Mouse (Mus musculus): Measurements from ENCODE around the gene Pex7.
"Not testable (repeated sequence)": the region's sequence is repeated elsewhere in the genome, so short reads cannot be mapped to it uniquely, and the experiment has no call there.

Pex7 gene

DNA sequence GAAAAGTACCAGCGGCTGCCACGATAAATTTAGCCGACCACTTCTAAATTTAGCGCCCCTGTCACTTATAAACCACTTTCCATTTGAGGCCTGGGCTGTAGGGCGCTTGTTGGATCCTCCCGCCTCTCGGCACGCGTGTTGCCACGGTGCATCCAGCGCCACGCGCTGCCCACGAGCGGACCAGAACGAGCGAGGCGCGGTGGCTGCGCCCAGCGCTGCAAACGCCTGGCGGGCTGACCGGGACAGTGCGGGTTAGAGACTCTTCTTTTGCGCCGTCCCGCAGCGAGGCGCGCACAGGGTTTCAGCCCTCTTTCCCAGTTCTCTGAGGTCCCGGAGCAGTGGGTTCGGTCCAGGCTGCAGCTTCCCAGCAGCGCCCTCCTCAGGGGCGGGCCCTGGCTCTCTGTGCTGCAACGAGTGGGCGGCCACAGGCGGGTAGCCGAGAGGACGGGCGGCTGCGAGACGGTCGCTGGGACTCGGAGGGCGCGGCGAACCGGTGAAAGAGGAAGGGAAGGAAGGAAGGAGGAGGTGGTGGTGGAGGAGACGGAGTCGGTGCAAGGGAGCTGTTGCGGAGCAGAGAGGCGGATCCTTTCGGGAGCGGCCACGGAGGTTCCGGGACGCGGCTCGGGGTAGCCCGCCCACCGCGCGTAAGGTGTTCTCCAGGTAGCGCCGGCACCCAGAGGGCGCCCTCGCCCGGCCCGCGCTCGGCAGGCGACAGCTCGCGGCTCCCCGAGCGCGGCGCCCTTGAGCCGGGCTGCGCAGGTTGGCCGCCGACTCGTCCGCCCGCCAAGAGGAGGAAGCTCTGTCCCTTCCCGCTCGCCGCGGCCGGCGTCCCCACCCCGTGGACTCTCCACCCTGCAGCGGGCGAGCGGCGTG lies 26.3 kb upstream of the Pex7 start:
- DNase-seq (ENCODE audit: low read depth), result no peak

DNA sequence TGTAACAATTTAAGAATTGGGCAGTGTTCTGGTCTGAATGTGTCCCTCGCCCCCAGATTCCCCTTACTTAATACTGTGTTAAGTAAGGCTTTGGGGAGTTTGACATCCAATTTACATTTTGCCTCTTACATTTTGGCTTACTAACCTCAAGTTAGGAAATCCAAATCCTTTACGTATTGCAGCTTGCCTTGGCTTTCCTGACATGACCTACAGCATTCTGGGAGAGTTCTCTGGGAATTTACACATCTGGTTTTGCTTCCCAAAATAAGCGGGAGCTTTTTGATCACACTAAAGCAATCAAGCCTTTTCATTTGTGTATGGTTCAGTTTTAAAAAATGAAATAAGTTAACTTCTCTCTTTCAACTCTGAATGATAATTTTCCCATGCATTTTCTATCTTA lies 25.5 kb upstream of the Pex7 start:
- no peak for DNase-seq (ENCODE audit: low read depth)

DNA sequence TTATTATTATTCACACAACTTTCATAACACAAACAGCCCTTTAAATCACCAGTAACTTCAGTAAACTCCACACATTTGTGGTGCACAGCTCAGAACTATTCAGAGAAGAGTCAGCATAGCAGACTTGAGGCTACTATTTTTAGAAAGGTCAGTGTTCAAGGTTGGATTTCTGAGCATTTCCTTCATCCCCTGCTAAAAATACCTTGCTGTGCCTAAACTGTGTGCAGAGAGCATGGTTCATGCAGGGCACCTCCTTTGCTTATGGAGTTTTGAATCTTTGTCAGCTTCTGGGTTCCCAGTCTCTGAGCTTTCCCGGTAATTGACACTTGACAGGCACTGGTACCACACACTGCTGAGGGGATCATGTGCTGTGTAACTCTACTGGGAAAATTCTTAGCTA lies 20.7 kb upstream of the Pex7 start:
- no peak for DNase-seq (ENCODE audit: low read depth)

GRCm38 (mm10) chr10:19926391-19926897 lies 19.0 kb upstream of the Pex7 start:
- not testable (repeated sequence) for DNase-seq (ENCODE audit: low read depth)

GRCm38 (mm10) chr10:19924256-19924655 lies 16.8 kb upstream of the Pex7 start:
- DNase-seq (ENCODE audit: low read depth), result no peak

- no peak for DNase-seq (ENCODE audit: low read depth)
Observed at GRCm38 (mm10) chr10:19922410-19922809, 14.9 kb upstream of the Pex7 start.

DNA sequence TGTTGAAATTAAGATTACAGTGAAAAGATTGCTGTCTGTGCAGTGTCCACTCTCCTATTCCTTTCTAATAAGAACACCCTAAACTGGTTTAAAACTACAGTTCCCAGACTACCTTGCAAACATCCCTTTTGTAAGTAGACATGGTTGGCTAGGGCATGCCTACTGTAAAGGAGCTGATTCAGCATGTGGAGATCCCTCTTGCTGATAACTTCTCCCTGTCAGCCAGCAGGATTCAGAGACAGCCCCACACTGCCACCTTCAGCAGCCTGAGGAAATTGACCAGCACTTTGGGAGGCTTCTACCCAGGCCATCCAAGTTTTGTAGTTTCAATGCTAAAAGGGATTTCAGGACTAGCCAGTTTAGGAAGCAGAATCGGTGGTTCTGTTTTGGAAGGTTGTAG lies 7.8 kb upstream of the Pex7 start:
- DNase-seq (ENCODE audit: low read depth), result peak; percentile 39

- DNase-seq (ENCODE audit: low read depth), result no peak
Observed at GRCm38 (mm10) chr10:19913806-19914205, 6.3 kb upstream of the Pex7 start.

DNA sequence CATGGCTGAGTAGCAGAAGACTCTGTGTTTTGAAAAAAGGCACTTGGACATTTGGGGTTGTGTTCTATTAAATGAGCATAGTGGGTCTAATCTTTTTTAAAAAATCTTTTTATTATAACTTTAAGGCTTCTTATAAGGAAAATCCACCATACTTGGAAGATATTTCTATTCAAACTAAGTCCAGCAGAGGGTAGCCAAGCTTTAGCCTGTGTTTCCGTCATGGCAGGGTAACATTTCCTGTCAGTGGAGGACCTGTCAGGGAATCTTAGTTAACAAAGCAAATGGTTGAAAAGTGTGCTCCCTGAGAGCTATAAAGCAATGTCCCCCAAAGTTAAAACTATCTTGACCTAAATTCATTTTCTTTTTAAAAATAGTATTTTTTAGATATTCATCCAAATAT lies 4.1 kb upstream of the Pex7 start:
- DNase-seq (ENCODE audit: low read depth), result no peak

DNA sequence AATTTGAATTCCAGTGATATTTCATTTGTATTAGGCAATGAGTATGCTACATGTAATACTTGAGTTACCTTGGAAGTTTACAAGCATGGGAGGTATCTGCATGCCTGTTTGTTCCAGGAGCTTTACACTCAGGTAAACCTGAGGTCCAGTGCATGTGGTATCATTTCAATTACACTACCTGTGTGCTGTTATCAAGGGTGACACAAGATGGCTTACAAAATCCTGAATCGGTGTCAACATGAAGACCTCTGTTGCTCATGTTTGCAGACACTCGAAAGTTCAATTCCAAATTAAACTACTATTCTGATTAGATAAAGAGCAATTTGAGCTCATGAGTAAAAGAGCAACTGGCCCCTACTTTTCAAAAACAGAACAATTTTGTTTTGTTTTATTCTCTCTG lies 3.0 kb upstream of the Pex7 start:
- DNase-seq (ENCODE audit: low read depth), result no peak

DNA sequence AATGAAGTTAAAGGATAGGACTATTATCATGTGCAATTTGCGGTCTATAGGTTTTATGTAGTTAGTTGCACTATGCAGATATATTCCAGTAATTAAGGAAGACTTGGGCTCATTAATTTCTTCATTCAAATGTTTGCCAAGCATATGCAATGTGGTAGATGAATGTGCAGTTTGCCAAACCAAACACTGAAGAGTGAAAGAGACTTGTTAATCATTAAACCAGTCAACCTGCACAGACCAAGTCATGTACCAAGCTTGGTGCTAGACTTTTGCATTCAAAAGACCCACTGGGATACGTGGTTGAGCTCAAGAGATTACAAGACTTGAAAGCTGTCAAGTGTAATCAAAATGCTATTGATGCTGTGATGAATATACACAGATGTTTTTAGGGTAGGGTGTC lies 587 bp upstream of the Pex7 start:
- DNase-seq (ENCODE audit: low read depth), result no peak

- DNase-seq (ENCODE audit: low read depth), result no peak
Observed at GRCm38 (mm10) chr10:19904077-19904820, 3.2 kb downstream of the Pex7 start.

DNA sequence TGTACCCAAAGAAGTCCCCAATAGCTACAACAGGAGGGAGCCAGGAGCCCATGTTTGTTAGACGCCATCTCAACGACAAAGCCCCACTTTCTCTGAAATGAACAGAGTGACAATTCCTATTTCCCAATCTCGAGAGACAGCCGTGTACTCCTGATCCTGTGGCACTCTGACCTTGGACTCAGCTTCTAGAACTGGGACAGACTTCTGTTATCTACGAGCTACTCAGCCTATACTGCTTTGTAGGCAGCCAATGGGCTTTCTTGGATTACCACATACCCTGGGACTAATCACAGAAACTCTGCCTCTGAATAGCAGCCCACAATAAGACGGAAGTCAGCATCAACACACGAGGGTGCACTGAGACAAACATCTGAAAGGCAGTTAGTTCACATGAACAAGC lies 5.5 kb downstream of the Pex7 start:
- no peak for DNase-seq (ENCODE audit: low read depth)

GRCm38 (mm10) chr10:19900191-19900590 lies 7.3 kb downstream of the Pex7 start:
- no peak for DNase-seq (ENCODE audit: low read depth)

DNA sequence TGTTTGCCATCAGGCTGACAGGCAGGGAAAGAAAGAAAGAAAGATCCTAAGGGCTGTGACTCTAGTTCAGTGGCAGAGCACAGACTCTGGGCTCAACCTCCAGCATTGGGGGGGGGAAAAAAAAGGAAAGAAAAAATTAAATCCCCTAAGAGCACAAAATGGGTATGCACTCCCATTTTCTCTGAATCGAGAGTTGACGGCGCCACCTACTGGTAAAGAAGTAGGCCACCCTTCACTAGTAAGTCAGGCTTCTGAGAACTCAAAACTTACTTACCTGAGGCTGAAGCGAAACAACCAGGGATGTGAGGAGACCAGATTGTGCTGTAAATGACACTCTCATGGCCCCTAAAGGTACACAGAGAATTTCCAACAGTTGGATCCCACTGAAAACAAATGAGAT lies 13.5 kb downstream of the Pex7 start:
- peak; percentile 38 for DNase-seq (ENCODE audit: low read depth)

GRCm38 (mm10) chr10:19893146-19893545 lies 14.3 kb downstream of the Pex7 start:
- DNase-seq (ENCODE audit: low read depth), result no peak

- DNase-seq (ENCODE audit: low read depth), result no peak
Observed at GRCm38 (mm10) chr10:19891686-19892085, 15.8 kb downstream of the Pex7 start.

- no peak for DNase-seq (ENCODE audit: low read depth)
Observed at GRCm38 (mm10) chr10:19889908-19890307, 17.6 kb downstream of the Pex7 start.

DNA sequence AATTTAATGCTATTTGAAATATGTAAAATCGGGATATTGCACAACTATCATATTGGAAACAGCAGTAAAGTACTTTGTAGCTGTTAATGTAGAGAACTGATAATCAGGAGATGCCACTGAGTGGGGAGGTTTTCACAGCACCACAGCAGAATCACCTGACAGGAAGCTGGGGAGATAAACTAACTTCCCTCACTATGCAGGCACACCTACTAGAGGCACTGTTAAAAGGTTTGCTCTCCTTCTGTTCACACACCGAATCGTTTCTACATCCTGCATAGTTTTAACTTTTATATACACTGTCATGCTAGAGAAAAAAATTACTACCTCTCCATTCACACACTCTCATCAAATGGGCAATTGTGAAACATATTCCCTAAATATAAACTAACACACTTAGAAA lies 21.2 kb downstream of the Pex7 start:
- peak; percentile 34 for DNase-seq (ENCODE audit: low read depth)

DNA sequence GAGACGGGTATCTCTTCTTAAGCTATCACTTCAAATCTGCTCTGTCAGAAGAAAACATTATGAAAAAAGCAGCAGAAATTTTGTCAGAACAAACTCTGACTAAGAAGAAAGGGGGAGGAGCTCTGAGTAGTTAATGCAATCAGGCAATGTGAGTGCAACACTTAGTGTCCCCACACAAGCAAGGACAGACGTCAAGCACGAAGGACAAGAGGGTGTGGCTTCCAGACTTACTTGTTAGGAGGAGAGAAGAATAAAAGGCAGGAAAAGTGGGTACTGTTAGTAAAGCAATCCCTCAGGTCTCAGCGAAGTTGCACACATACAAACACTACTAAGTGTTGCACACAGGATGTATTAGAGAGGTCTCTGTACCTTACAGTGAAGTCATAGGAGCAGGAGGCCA lies 23.1 kb downstream of the Pex7 start:
- no peak for DNase-seq (ENCODE audit: low read depth)

DNA sequence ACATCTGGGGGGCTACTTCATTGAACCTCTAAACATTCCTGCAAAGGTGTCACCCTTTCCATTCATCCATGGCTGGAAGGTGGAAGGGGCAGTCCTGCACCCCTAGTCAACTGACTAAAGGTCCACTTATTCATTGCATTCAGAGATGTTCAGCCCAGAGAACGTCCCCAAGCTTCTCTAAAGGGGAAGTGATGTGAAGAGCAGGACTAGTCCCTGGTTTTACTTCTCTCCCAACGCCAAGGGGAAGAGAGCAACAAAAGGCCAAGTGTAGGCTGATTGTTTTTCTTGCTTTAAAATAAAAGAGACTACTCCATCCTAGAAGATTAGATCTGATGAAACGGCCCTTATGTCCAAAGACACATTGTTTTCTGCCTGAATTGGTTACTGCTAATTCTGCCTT lies 27.1 kb downstream of the Pex7 start:
- DNase-seq (ENCODE audit: low read depth), result no peak

GRCm38 (mm10) chr10:19879161-19879560 lies 28.3 kb downstream of the Pex7 start:
- no peak for DNase-seq (ENCODE audit: low read depth)

DNA sequence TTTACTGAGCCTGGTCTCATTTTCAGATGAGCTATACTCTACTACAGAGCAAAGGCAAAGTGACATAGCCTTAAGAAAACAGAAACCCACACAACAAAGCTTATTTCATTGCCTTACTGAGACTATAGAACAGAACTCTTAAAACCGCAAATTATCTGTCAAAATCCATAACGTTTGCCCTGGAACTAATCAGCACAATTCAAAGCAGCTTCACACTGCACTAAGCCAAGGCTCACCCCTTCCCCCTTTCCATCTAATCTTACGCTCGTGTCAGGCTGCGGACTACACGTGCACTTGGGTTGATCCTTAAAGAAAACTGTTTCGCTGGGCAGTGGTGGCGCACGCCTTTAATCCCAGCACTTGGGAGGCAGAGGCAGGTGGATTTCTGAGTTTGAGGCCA lies 29.8 kb downstream of the Pex7 start:
- no peak for DNase-seq (ENCODE audit: low read depth)

Measured in c-Kit-positive CD71-positive TER-119-negative erythroid progenitor cells, embryonic 14.5 days (primary cell).